Mouse (Mus musculus): ENCODE measurements at regions not wholly inside any gene's neighbourhood (a gene's known extent, or its start where the extent isn't known, plus 50 kb on each side); places are given as distances from the start of the nearest gene placed in this dataset.
A peak's percentile ranks its signal among the peaks of the same experiment; 100 is the strongest.

DNA sequence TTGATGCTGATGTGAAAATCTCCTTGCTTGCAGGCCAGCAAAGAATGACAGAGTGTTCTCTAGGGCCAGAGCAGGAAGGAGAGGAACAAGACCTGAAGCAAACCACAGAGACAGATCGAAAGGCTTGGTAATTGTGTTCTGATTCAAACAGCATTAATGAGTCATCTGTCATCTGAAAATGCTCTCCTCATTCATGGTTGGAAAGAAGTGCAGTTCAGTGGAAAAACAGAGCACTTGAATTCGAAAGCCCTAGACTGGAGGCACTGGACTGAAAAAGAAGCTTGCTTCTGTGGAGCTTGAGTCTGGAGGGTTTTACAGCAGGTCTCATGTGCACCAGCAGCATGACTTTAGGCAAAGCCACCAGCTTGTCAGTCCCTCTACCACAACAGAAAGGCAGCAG is 374.3 kb upstream of the B430305J03Rik start:
- DNase-seq (ENCODE audit: low spot score): no peak

DNA sequence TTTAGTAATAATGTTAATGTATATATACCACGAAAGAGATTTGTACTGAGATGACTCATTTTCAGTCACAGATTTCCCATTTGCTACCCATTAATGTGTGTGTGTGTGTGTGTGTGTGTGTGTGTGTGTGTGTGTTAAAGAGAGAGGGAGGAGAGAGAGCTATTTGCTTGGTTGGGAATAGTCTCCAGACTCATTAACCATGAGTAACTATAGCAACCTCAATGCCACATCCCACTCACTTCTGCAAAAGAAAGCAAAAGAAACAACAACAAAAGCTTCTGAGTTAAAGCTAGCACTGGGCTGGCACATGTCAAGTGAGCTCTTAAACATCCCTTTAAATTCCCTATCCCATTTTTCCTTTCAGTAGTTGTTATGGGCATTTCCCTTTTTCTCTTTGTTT is 372.8 kb upstream of the B430305J03Rik start:
- DNase-seq (ENCODE audit: low spot score): no peak

DNA sequence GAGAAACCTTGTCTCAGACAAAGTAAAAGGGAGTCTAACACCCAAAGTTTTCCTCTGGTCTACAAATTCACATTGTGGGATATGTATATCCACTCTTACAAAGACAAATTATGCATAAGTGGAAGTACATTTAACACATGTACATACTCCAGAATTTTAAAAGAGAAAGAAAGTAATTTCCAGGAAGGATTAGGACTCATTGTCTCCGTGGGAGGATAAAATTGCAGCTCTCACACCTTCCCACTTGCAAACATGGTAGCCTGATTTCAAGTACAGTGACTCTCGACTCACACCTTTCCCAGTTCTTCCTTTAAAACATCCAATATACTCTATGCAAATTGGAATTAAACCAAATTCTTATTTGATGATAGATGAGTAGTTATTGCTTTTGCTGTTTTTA is 351.0 kb upstream of the B430305J03Rik start:
- no peak for DNase-seq (ENCODE audit: low spot score)

DNA sequence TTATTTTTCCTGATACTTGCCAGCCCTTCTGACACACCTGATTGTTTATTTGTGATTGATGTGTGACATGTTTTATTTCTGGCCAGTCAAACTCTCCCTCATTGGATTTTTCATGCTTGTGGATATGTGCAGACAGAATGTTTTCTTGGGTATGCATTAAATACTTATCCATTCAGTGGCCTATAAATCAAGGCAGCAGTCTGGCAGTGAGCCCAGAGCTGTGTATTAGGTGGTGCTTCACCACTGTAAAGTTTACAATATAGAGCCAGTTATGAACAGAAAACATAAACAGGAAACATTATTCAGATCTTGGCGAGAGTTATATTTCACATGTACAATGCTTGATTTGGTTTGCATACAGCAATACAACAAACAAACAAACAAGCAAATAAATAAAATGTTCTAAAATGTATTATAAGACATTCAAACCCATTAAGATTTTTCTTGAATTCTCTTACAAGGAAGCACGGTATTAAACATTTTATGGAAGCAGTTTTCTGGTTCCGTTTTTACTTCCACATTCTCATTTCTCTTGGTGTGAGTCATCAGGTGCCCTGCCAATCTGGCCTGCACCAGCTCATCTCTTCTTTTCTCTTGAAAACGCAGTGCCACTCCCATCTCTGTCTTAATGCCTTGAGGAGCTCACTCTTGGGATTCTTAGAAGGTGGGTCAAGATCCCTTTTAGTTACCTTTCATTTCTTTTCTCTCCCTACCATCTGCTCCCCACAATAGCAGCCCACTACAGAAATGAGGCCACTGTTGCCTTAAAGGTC is 322.4 kb upstream of the B430305J03Rik start:
- DNase-seq (ENCODE audit: low spot score): no peak

DNA sequence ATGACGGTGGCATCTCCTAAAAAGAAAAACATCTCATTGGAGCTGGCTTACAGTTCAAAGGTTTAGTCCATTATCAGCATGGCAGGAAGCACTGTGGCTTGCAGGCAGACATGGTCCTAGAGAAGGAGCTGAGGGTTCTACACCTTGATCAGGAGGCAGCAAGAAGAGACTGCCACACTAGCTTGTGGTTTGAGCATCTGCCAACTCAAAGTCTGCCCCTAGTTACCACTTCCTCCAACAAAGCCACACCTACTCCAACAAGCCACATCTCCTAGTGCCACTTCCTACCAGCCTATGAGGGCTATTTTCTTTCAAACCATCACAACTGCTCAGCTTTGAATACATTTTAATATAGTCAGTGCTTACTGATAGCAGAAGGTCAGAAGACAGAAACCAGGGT is 305.1 kb upstream of the B430305J03Rik start:
- no peak for DNase-seq (ENCODE audit: low spot score)

DNA sequence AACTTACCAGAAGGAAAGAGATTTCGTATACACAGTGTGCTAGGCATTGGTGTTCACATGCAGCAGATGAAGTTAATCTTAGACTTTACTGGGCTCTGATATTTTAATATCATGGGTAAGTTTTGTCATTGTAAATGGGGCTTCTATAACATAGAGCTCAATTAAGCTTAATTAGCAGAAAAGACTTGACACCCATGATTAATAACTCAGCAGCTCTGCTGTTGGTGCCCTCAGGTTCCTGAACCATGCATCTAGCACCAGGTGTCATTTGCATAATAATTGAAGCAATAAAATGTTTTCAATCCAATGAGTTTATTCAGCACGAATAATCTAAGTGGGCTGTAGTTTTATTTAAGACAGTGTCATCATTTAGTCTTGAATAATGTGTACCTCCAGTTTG is 290.4 kb upstream of the B430305J03Rik start:
- no peak for DNase-seq (ENCODE audit: low spot score)

DNA sequence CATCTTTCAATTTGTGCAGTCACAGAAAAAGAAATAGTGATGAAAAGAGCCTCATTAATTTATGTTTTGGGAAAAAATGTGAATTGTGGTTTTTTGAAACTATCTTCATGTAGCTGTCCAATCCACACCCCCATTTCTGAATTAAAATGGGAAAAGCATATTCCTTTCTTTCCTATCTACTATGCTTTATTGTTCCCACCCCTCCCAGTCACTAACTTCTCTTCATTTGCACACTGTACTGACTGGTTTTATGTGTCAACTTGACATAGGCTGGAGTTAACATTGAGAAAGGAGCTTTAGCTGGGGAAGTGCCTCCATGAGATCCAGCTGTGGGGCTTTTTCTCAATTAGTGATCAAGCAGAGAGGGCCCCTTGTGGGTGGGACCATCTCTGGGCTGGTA is 262.8 kb upstream of the B430305J03Rik start:
- no peak for DNase-seq (ENCODE audit: low spot score)

- DNase-seq (ENCODE audit: low spot score): no peak
Observed at GRCm38 (mm10) chr3:61628099-61628498, 262.3 kb upstream of the B430305J03Rik start.

- no peak for DNase-seq (ENCODE audit: low spot score)
Observed at GRCm38 (mm10) chr3:61623954-61624487, 258.3 kb upstream of the B430305J03Rik start.

GRCm38 (mm10) chr3:61605469-61605868 is 239.7 kb upstream of the B430305J03Rik start:
- DNase-seq (ENCODE audit: low spot score): no peak

DNA sequence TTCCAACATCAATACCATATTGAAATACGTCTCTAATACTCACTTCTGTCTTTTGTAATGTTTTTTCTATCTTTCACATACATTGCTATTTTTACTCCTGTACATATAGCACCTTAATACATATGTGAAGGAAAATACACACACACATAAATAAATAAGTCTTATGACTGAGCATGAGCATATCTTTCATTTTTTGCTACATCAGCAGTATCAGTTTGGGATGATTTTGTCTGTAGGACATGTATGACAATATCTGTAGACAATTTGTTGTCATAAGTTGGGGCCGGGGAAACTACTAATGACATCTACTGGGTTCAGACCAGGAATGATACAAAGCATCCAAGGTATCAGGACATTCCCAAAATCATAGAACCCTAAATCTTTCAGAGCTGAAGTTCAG is 237.1 kb upstream of the B430305J03Rik start:
- DNase-seq (ENCODE audit: low spot score): no peak

GRCm38 (mm10) chr3:61595574-61595973 is 229.8 kb upstream of the B430305J03Rik start:
- DNase-seq (ENCODE audit: low spot score): no peak

DNA sequence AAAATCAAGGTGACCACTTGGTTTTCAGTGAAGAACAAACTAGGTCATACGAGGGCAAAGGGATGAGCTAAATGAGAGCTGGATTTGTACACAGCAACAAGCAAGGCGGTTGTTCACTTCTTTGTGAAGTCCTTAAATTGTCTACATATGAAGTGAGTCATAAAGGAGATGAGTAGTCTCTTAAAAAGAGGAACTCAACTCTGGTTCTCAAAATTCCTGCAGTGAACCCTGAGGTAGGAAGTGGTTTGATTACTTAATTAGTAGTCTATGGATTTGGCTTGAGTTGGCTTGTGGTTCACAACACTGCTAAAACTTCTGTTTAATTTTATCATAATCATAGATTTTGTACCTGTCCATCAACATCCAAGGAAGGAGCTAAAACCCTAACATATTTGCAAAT is 226.6 kb upstream of the B430305J03Rik start:
- DNase-seq (ENCODE audit: low spot score): no peak

- no peak for DNase-seq (ENCODE audit: low spot score)
Observed at GRCm38 (mm10) chr3:61583669-61584068, 217.9 kb upstream of the B430305J03Rik start.

GRCm38 (mm10) chr3:61582927-61583326 is 217.2 kb upstream of the B430305J03Rik start:
- no peak for DNase-seq (ENCODE audit: low spot score)

DNA sequence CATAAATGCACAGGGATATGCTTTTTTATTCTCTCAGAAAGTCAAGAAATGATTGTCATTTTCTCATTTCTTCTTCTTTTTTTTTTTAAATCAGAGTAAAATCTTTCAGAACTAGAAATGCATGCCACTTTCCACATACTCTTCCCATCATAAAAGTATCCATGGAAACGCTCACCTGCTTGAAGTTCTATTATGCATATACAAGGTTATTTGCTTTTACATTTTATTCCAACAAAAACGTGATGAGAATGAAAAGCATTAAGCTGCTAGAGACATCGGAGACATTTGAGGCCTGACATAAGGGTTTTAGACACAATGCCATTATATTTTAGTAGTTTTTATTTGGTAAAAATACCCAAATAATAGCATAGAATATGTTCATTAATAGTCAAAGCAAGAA is 214.5 kb upstream of the B430305J03Rik start:
- DNase-seq (ENCODE audit: low spot score): no peak

DNA sequence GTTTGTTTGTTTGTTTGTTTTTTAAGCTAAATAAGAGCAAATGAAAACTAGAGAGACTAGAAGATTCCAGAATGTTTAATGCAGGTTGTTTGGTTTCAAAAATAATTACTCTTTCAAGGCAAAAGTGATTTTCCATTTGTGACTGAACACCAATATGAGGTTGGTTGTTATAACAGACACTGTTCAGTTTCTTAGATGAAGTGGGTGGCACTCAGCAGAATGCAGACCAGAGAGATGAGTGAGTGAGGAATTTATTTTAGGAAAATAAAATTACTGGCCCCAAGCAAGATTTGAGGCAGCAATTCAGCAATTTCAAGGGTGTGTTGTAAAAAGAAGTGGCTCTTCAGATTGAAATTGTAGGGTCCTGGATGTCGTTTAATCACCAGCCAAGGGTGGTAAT is 171.4 kb upstream of the B430305J03Rik start:
- DNase-seq (ENCODE audit: low spot score): no peak

DNA sequence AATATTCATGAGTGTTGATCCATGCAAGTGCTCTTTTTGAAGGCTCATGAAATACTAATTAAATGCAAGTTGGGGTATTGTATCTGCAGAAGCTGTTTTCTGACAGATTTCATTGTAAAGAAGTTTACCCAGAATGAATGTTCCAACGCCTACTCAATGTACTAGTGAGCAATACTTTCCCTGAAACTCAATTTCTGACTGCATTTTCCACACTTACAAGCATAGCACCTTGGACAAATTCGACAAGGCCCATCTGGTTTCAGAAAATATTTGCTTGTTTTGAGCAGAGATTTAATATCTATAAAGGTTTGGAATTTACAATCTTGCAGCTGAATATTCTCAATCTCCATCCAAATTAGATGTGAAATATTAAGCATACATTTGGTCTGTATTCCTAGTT is 170.0 kb upstream of the B430305J03Rik start:
- no peak for DNase-seq (ENCODE audit: low spot score)

- DNase-seq (ENCODE audit: low spot score): no peak
Observed at GRCm38 (mm10) chr3:61503178-61503577, 137.4 kb upstream of the B430305J03Rik start.

DNA sequence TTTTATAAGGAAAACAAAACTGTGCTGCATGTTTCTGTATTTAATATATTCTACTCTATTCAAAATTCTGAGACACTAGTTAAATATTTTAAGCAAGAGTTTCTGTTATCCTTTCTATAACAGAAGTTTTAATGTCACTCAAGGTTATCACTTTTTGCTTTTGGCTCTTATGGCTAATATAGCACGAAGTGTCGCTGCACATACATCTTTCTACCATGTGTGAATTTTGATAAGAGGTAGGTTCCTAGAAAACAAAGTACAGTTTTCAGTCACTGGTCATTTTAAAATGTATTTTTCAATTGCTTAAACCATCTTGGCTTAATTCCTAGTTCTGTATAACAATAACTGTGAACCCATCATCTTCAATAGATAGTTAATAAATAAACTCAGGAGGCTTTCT is 129.1 kb upstream of the B430305J03Rik start:
- DNase-seq (ENCODE audit: low spot score): no peak

GRCm38 (mm10) chr3:61486808-61487389 is 121.1 kb upstream of the B430305J03Rik start:
- no peak for DNase-seq (ENCODE audit: low spot score)

GRCm38 (mm10) chr3:61478861-61479584 is 113.3 kb upstream of the B430305J03Rik start:
- DNase-seq (ENCODE audit: low spot score): no peak

DNA sequence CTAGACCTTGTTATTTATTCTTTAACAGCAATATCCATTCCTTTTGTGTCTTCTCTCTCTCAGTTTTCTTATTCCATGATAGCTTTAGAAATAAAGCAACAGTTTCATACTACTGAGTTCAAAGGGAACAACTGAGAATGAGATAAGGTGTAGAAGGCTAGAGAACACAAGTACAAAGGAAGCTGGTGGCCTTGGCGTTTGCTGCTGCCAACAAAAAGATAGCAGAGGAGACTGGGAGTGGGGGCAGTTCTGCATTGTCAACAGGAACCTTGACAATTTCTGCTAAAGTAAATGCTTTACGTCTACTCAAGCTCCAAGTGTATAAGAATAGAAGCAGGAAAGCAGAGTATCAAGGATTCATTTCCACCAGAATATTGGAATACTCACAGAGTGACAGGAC is 109.3 kb upstream of the B430305J03Rik start:
- peak; percentile 51 for DNase-seq (ENCODE audit: low spot score)
